8 mouse cellular contexts compared by ENCODE assay signal in genomic region chr4:115096435-115097145, GRCm38 (mm10). TPM values are rescaled to one million over a fixed set of nuclear protein-coding genes. Genes with fewer than 3 reads are reported as not detected.
A peak's percentile ranks its signal among the peaks of the same experiment; 100 is the strongest.
DNase-seq lines count a peak whose midpoint lies in the region; ATAC-seq and TF ChIP-seq lines count a peak whose summit lies in the region.

No protein-coding gene starts in this region.

- H3K4me3 ChIP-seq in heart, adult 2 months, result no peak overlapping the region; the same call in 1 of the 2 replicates
- peak overlapping the region; percentile 43; the same call in 1 of the 2 replicates for H3K4me3 ChIP-seq in forebrain, embryonic 12.5 days (replicated peaks)
- peak overlapping the region; percentile 50 for H3K4me3 ChIP-seq in kidney, embryonic 15.5 days (replicated peaks)
- peak overlapping the region; percentile 12; the same call in 1 of the 2 replicates for H3K4me3 ChIP-seq in midbrain, embryonic 13.5 days (replicated peaks)

- no peak for TF ChIP-seq POLR2A in heart, adult 2 months (IDR thresholded peaks at IDR 0.05; ENCODE audit: insufficient read depth, low read depth, low read length)

- no peak for TF ChIP-seq CTCF in heart, adult 2 months (IDR thresholded peaks at IDR 0.05)

- peak overlapping the region; percentile 20; the same call in 1 of the 2 replicates for H3K9ac ChIP-seq in heart, adult 2 months (ENCODE audit: low read depth, low read length)
- peak overlapping the region; percentile 61; the same call in 1 of the 2 replicates for H3K9ac ChIP-seq in forebrain, embryonic 12.5 days
- no peak overlapping the region for H3K9ac ChIP-seq in kidney, embryonic 15.5 days
- H3K9ac ChIP-seq in midbrain, embryonic 13.5 days (replicated peaks), result no peak overlapping the region; the same call in 1 of the 2 replicates

- H3K36me3 ChIP-seq in heart, adult 2 months (ENCODE audit: control insufficient read depth, insufficient read depth, low read length), result no peaks in the 10 kb centered on the region
- H3K36me3 ChIP-seq in forebrain, embryonic 12.5 days (replicated peaks), result no peaks in the 10 kb centered on the region
- H3K36me3 ChIP-seq in kidney, embryonic 15.5 days, result no peaks in the 10 kb centered on the region
- H3K36me3 ChIP-seq in midbrain, embryonic 13.5 days, result no peaks in the 10 kb centered on the region

- no peaks in the 10 kb centered on the region for H3K9me3 ChIP-seq in forebrain, embryonic 12.5 days
- H3K9me3 ChIP-seq in kidney, embryonic 15.5 days (replicated peaks), result no peaks in the 10 kb centered on the region
- H3K9me3 ChIP-seq in midbrain, embryonic 13.5 days, result no peaks in the 10 kb centered on the region

- H3K4me2 ChIP-seq in forebrain, embryonic 12.5 days, result peak overlapping the region; percentile 89
- peak overlapping the region; percentile 92 for H3K4me2 ChIP-seq in kidney, embryonic 15.5 days
- H3K4me2 ChIP-seq in midbrain, embryonic 13.5 days (replicated peaks), result peak overlapping the region; percentile 78

- no peak overlapping the region for H3K27ac ChIP-seq in heart, adult 2 months
- H3K27ac ChIP-seq in forebrain, embryonic 12.5 days, result no peak overlapping the region
- peak overlapping the region; percentile 85 for H3K27ac ChIP-seq in kidney, embryonic 15.5 days
- peak overlapping the region; percentile 61 for H3K27ac ChIP-seq in midbrain, embryonic 13.5 days

- H3K4me1 ChIP-seq in heart, adult 2 months (ENCODE audit: control insufficient read depth, insufficient read depth, low read length), result peaks cover 4% of the 10 kb centered on the region
- peaks cover 18% of the 10 kb centered on the region for H3K4me1 ChIP-seq in forebrain, embryonic 12.5 days
- peaks cover 30% of the 10 kb centered on the region for H3K4me1 ChIP-seq in kidney, embryonic 15.5 days
- H3K4me1 ChIP-seq in midbrain, embryonic 13.5 days (replicated peaks), result peaks cover 18% of the 10 kb centered on the region

- DNase-seq in heart, adult 2 months, result no peak
- no peak for DNase-seq in heart, postnatal 36 days
- DNase-seq in cerebellum, postnatal 36 days, result no peak
- DNase-seq in right cerebral cortex, postnatal 14 days, result no peak

- peaks cover 2% of the 10 kb centered on the region; the same call in 1 of the 2 replicates for H3K27me3 ChIP-seq in heart, adult 2 months (ENCODE audit: control insufficient read depth, insufficient read depth, low read length)
- H3K27me3 ChIP-seq in forebrain, embryonic 12.5 days, result peaks cover 74% of the 10 kb centered on the region
- H3K27me3 ChIP-seq in kidney, embryonic 15.5 days, result peaks cover 39% of the 10 kb centered on the region
- peaks cover 36% of the 10 kb centered on the region for H3K27me3 ChIP-seq in midbrain, embryonic 13.5 days

- no peak for TF ChIP-seq EP300 in heart, adult 2 months (IDR thresholded peaks at IDR 0.05; ENCODE audit: insufficient read depth, low read depth, low read length)

- ATAC-seq in forebrain, embryonic 12.5 days (ENCODE audit: low FRiP score), result 0 out of 2 replicates have a peak, but pooled peaks have one; percentile 2
- peak; percentile 14; the same call in 1 of the 2 replicates for ATAC-seq in kidney, embryonic 15.5 days (replicated peaks; ENCODE audit: low FRiP score)
- peak; percentile 31; the same call in 1 of the 2 replicates for ATAC-seq in midbrain, embryonic 13.5 days
- no peak for ATAC-seq in monocyte, adult 5-6 weeks (replicated peaks; ENCODE audit: insufficient number of reproducible peaks, low FRiP score, low TSS enrichment, poor library complexity, severe bottlenecking)

- WGBS in heart, adult 2 months, result 14% methylated on average over 11 of the region's 11 CpGs
- 16% methylated on average over 11 of the region's 11 CpGs for WGBS in forebrain, embryonic 12.5 days
- WGBS in kidney, embryonic 15.5 days, result 15% methylated on average over 11 of the region's 11 CpGs
- WGBS in midbrain, embryonic 13.5 days, result 11% methylated on average over 11 of the region's 11 CpGs

- no peaks in the 10 kb centered on the region for H3K79me2 ChIP-seq in heart, adult 2 months (replicated peaks; ENCODE audit: control insufficient read depth, insufficient read depth, low read length)

- intact Hi-C loops in heart, adult 2 months (cut with DNase I), result no loop called here
- intact Hi-C loops in heart, postnatal 36 days (cut with DNase I), result loop anchor here (5.0 kb wide), 1 partner anchor 99 kb away; no protein-coding TSS in a partner anchor

RNA-seq across cellular contexts. Expression of gene Pdzk1ip1, which starts 8.1 kb away (rescaled TPM):
- under 1 TPM; 0.70 to 0.86 TPM for total RNA-seq in heart, adult 2 months (2021)
- polyA plus RNA-seq in heart, adult 2 months (2012; rRNA removed), result 1.9 and 3.9 TPM in 2 replicates
- total RNA-seq in heart, postnatal 36 days (2021), result not detected
- polyA plus RNA-seq in forebrain, embryonic 12.5 days (2016; fragmentation: Nextera tagmentation; extraction: Ambion mirVana), result 8.2 and 9.7 TPM in 2 replicates
- 161 and 191 TPM in 2 replicates for polyA plus RNA-seq in kidney, embryonic 15.5 days (2015; fragmentation: Nextera tagmentation; extraction: Ambion mirVana)
- 5.9 and 6.3 TPM in 2 replicates for polyA plus RNA-seq in midbrain, embryonic 13.5 days (2015; fragmentation: Nextera tagmentation; extraction: Ambion mirVana)
- total RNA-seq in monocyte, adult 5-6 weeks (2017), result 3.3 to 4.9 TPM in 2 of 3 replicates, not detected in the other

RNA-seq across cellular contexts. Expression of gene Cyp4x1, which starts 37.5 kb away (rescaled TPM):
- total RNA-seq in heart, adult 2 months (2021), result not detected
- 0.03 TPM in 1 of 2 replicates, not detected in the other for polyA plus RNA-seq in heart, adult 2 months (2012; rRNA removed)
- not detected for total RNA-seq in heart, postnatal 36 days (2021)
- polyA plus RNA-seq in forebrain, embryonic 12.5 days (2016; fragmentation: Nextera tagmentation; extraction: Ambion mirVana), result 0.83 and 1.1 TPM in 2 replicates
- polyA plus RNA-seq in kidney, embryonic 15.5 days (2015; fragmentation: Nextera tagmentation; extraction: Ambion mirVana), result 0.57 and 0.86 TPM in 2 replicates
- polyA plus RNA-seq in midbrain, embryonic 13.5 days (2015; fragmentation: Nextera tagmentation; extraction: Ambion mirVana), result 3.6 and 4.4 TPM in 2 replicates
- total RNA-seq in monocyte, adult 5-6 weeks (2017), result 0.49 TPM in 1 of 3 replicates, not detected in the others

RNA-seq across cellular contexts. Expression of gene Tal1, which starts 40.4 kb away (rescaled TPM):
- total RNA-seq in heart, adult 2 months (2021), result 1 to 10 TPM; 3.1 to 3.3 TPM
- polyA plus RNA-seq in heart, adult 2 months (2012; rRNA removed), result 2.9 and 4.9 TPM in 2 replicates
- total RNA-seq in heart, postnatal 36 days (2021), result 1 to 10 TPM; 4.0 to 4.3 TPM
- 1.6 and 2.8 TPM in 2 replicates for polyA plus RNA-seq in forebrain, embryonic 12.5 days (2016; fragmentation: Nextera tagmentation; extraction: Ambion mirVana)
- polyA plus RNA-seq in kidney, embryonic 15.5 days (2015; fragmentation: Nextera tagmentation; extraction: Ambion mirVana), result 1.1 and 1.4 TPM in 2 replicates
- polyA plus RNA-seq in midbrain, embryonic 13.5 days (2015; fragmentation: Nextera tagmentation; extraction: Ambion mirVana), result 7.6 and 11.9 TPM in 2 replicates
- 0.53 to 3.0 TPM (median 2.9 TPM) in 3 replicates for total RNA-seq in monocyte, adult 5-6 weeks (2017)

Comparison
In these comparisons a context has a peak if more than half of its experiments do, and no peak if none do; other contexts are left out.
1. H3K27ac ChIP-seq: peak in kidney, embryonic 15.5 days (single experiment) and midbrain, embryonic 13.5 days (single experiment); none in heart, adult 2 months (single experiment) and forebrain, embryonic 12.5 days (single experiment).
2. H3K9ac ChIP-seq: peak in heart, adult 2 months (single experiment) and forebrain, embryonic 12.5 days (single experiment); none in kidney, embryonic 15.5 days (single experiment) and midbrain, embryonic 13.5 days (single experiment).
3. RNA of gene Pdzk1ip1, which starts 8.1 kb away (polyA plus RNA-seq): 161 to 191 TPM in kidney, embryonic 15.5 days; 8.2 to 9.7 TPM in forebrain, embryonic 12.5 days, 5.9 to 6.3 TPM in midbrain, embryonic 13.5 days and 1.9 to 3.9 TPM in heart, adult 2 months; every median in the first group is over 10 times any median in the second.
4. Peak in every context shown above with its lines, with median percentiles within 50 percentile points of each other: H3K4me2 ChIP-seq.